Mouse (Mus musculus): ENCODE results near the gene Mgat4a.

DNA sequence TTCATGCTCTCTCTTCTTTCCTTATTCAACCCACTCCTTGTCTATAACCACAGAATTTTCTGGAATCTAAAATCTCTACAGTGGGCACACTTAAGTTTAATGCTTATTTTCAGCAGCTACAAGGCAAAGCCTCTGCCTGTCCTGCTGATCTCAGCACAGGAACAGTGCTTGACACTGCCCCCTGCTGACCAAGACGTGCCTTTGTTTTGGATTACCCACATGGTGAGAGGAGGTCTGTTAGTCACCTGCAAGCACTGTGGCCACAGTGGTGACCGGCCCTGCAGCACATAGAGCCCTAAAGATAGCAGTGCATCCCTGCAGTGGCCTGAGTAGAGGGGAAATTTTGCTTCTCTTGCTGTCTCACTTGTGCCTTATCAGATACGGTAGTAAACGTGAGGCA, 139.1 kb downstream of the Mgat4a start:
- no peak for TF ChIP-seq TAL1 (IDR thresholded peaks at IDR 0.05; ENCODE audit: low read length)
- peak; percentile 72 to 83 (median 82) for TF ChIP-seq CTCF (IDR thresholded peaks at IDR 0.05 in 2 of 3, conservative IDR thresholded peaks at IDR 0.05 in 1 of 3; ENCODE audit: control insufficient read depth in 1 of 3, insufficient read depth in 1 of 3, low read depth in 2 of 3, low read length in 3 of 3, poor library complexity in 1 of 3, severe bottlenecking in 1 of 3)
- TF ChIP-seq EP300 (IDR thresholded peaks at IDR 0.05; ENCODE audit: low read depth in 1 of 2, low read length in 2 of 2), result no peak
- no peak for TF ChIP-seq POLR2A (IDR thresholded peaks at IDR 0.05; ENCODE audit: control insufficient read depth in 1 of 2, insufficient read depth in 1 of 2, low read depth in 1 of 2, low read length in 2 of 2, poor library complexity in 1 of 2)
- TF ChIP-seq GATA1 (IDR thresholded peaks at IDR 0.05; ENCODE audit: low read depth, low read length), result no peak
- no peak for TF ChIP-seq ZNF384 (IDR thresholded peaks at IDR 0.05; ENCODE audit: low read depth, low read length)
- TF ChIP-seq ZKSCAN1 (IDR thresholded peaks at IDR 0.05; ENCODE audit: low read depth, low read length), result no peak
- TF ChIP-seq USF1 (IDR thresholded peaks at IDR 0.05; ENCODE audit: low read depth, low read length), result no peak
- TF ChIP-seq TBP (IDR thresholded peaks at IDR 0.05; ENCODE audit: low read depth, low read length), result no peak
- no peak for TF ChIP-seq POLR2AphosphoS2 (IDR thresholded peaks at IDR 0.05; ENCODE audit: low read length)

Data from MEL (cell line).